Mouse (Mus musculus) neural tube, embryonic 15.5 days (tissue): ENCODE measurements at regions not wholly inside any gene's neighbourhood (a gene's known extent, or its start where the extent isn't known, plus 50 kb on each side); places are given as distances from the start of the nearest gene placed in this dataset.

Source experiments
- ATAC-seq: fragments of 200-750 bp; cut with Nextera tagmentation; 2 replicates; pipeline ENCODE4 v1.8.0; 2017; ENCODE audit warnings: mild to moderate bottlenecking, moderate TSS enrichment, moderate library complexity; ENCODE audit not compliant: low FRiP score
- H3K27ac ChIP-seq: fragments of 300-500 bp; sonication (generic); replicated peaks from 2 replicates; pipeline ENCODE4 v1.5.1; 2015; ENCODE audit warnings: mild to moderate bottlenecking, inconsistent platforms
- H3K27me3 ChIP-seq: fragments of 300-500 bp; sonication (generic); replicated peaks from 2 replicates; pipeline ENCODE4 v1.6.1; 2015; ENCODE audit warnings: inconsistent platforms
- H3K36me3 ChIP-seq: fragments of 300-500 bp; sonication (generic); 2 replicates; pipeline ENCODE4 v1.6.1; 2015; ENCODE audit warnings: inconsistent platforms
- H3K4me1 ChIP-seq: fragments of 300-500 bp; sonication (generic); 2 replicates; pipeline ENCODE4 v1.6.1; 2015; ENCODE audit warnings: inconsistent platforms
- H3K4me2 ChIP-seq: fragments of 300-500 bp; sonication (generic); 2 replicates; pipeline ENCODE4 v1.6.1; 2015; ENCODE audit warnings: inconsistent platforms, mild to moderate bottlenecking, moderate library complexity
- H3K4me3 ChIP-seq: fragments of 300-500 bp; sonication (generic); replicated peaks from 2 replicates; pipeline ENCODE4 v1.5.1; 2015; ENCODE audit warnings: mild to moderate bottlenecking, inconsistent platforms
- H3K9ac ChIP-seq: fragments of 300-500 bp; sonication (generic); replicated peaks from 2 replicates; pipeline ENCODE4 v1.6.1; 2015; ENCODE audit warnings: mild to moderate bottlenecking, inconsistent platforms
- H3K9me3 ChIP-seq: fragments of 300-500 bp; sonication (generic); replicated peaks from 2 replicates; pipeline ENCODE4 v1.6.1; 2016; ENCODE audit warnings: inconsistent platforms
- WGBS: fragments of 180-500 bp; shearing (Covaris S2); methylation state at CpG from one replicate; pipeline ENCODE4 v1.1.7; 2015; ENCODE audit warnings: mixed read lengths; 5-methylcytosine and 5-hydroxymethylcytosine counted together

DNA sequence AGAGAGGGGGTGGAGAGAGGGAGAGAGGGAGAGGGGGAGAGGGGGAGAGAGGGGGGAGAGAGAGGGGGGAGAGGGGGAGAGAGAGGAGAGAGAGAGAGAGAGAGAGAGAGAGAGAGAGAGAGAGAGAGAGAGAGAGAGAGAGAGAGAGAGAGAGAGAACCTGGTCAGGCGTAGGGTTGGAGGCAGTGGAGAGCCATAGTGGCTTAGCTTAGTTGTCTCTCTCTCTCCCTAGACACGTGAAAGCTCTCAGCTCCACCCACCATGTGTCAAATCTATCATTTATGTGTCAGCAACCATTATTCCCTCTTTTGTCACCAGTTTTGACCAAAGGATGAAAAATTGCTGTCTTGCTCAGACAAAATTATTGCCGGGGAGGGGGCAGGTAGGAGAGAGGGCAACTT lies 542.7 kb upstream of the Pou3f3 start:
- Histone ChIP-seq H3K27me3 (no peaks in the 10 kb centered on the region), H3K4me1 (no peaks in the 10 kb centered on the region), H3K9me3 (no peaks in the 10 kb centered on the region), H3K27ac (no peak overlapping the region), H3K4me3 (no peak overlapping the region), H3K4me2 (no peak overlapping the region), H3K36me3 (no peaks in the 10 kb centered on the region), H3K9ac (no peak overlapping the region)
- WGBS, result 55% methylated on average over 3 of the region's 3 CpGs
- no peak for ATAC-seq

DNA sequence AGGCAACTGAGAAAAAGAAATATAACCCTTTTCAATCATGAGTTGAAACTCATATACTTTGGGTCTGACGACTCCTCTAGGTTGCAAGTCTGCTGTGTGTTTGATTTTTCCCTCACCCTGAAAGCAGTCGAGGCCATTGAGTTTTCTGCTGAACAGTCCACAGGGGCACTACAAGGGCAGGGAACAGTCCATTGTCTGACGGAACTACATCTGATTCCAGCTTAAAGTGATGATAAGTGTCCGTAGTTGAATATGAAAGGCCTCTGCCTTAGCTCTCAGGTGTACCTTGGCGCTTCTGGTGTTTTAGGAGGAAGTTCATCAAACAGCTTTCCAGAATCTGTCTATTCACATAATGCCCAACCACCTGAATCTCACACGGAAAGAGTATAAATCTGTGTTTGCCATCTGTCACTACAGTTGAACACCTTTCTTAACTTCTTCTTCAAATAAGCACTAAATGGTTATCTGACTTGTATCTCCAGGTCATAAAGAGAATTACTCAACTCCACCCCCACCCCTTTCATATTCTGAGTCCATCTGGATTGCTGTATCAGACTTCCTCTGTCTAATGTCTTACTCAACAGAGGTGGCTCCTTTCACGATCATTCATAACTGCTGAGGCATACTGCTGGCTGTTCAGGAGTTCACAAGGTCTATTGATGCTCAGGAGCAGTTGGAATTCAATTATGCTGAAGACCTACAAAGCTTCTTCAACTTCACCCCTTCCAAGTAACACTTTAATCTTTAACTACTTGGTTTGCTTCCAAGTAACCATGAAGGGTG lies 527.6 kb upstream of the Pou3f3 start:
- H3K4me3 ChIP-seq, result no peak overlapping the region

DNA sequence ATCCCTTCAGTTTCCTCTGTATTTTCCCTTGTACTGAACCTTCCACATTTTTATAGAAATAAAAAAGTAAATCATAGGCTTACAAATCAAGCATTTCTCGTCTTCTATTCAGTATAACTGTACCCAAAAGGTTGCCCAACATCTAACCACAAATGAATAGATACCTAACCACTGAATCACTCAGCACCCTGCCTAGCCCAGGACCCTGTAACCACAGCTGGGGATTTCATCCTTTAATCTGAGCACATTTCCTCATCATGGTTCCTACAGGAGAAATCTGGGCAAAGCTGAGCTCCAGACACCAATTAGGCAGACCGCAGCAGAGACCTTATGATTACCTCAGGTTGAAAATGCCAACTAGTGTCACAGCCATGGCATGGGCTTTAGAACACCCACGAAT lies 526.1 kb upstream of the Pou3f3 start:
- no peak for ATAC-seq
- H3K27ac ChIP-seq, result no peak overlapping the region
- no peak overlapping the region for H3K9ac ChIP-seq
- no peaks in the 10 kb centered on the region for H3K36me3 ChIP-seq
- WGBS, result 85% methylated on average over 3 of the region's 3 CpGs
- no peaks in the 10 kb centered on the region for H3K9me3 ChIP-seq
- H3K27me3 ChIP-seq, result no peaks in the 10 kb centered on the region
- H3K4me1 ChIP-seq, result no peaks in the 10 kb centered on the region
- no peak overlapping the region for H3K4me2 ChIP-seq
- H3K4me3 ChIP-seq, result no peak overlapping the region

More for the DNA sequence above, 527.6 kb upstream of the Pou3f3 start:
- Histone ChIP-seq H3K27me3 (no peaks in the 10 kb centered on the region), H3K9me3 (no peaks in the 10 kb centered on the region), H3K4me2 (no peak overlapping the region), H3K4me1 (no peaks in the 10 kb centered on the region), H3K27ac (no peak overlapping the region), H3K9ac (no peak overlapping the region), H3K36me3 (no peaks in the 10 kb centered on the region)
- no peak for ATAC-seq
- 92% methylated on average over 7 of the region's 7 CpGs for WGBS

DNA sequence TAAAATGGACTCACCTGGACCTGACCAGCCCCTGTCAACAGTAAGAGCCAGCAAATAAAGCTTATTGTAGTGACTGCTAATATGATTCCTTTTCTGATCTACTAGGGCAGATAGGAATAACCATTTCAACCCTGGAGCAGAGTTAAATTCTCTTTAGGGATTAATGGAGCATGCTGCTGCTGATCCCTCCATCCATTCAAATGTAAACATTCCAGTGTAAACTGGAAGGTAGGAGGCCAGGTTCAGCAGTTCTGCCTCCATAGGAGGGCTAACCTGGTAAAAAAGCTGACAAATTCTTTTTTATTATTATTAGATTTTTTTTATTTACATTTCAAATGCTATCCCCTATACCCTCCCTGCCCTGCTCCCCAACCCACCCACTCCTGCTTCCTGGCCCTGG lies 509.3 kb upstream of the Pou3f3 start:
- Histone ChIP-seq H3K36me3 (no peaks in the 10 kb centered on the region), H3K27ac (no peak overlapping the region), H3K9me3 (no peaks in the 10 kb centered on the region), H3K9ac (no peak overlapping the region), H3K27me3 (no peaks in the 10 kb centered on the region), H3K4me3 (no peak overlapping the region), H3K4me1 (no peaks in the 10 kb centered on the region), H3K4me2 (no peak overlapping the region)
- no peak for ATAC-seq

DNA sequence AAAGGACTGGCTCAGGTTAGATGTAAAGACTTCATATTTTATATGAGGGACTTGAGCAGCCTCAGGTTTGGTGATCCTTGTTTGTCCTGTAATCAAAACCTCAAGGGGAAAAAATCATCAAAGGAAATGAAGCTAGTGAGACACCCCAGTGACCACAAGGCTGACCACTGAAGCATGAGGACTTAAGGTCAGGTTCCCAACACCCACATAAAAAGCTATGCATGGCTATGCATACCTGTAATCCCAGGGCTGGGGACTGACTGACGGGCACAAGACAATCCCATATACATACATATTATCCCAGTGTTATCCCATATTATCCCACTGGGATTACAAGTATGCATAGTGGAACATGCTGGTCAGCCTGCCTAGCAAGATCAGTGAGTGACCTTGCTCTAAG lies 467.5 kb upstream of the Pou3f3 start:
- no peaks in the 10 kb centered on the region for H3K36me3 ChIP-seq
- no peak overlapping the region for H3K9ac ChIP-seq
- H3K27ac ChIP-seq, result no peak overlapping the region
- H3K4me1 ChIP-seq, result 0 out of 2 replicates have a peak, but pooled peaks cover 4% of the 10 kb centered on the region
- H3K9me3 ChIP-seq, result no peaks in the 10 kb centered on the region
- WGBS, result 83% methylated on average over 1 of the region's 1 CpGs
- no peak overlapping the region for H3K4me2 ChIP-seq
- ATAC-seq, result no peak
- H3K4me3 ChIP-seq, result no peak overlapping the region
- H3K27me3 ChIP-seq, result no peaks in the 10 kb centered on the region

DNA sequence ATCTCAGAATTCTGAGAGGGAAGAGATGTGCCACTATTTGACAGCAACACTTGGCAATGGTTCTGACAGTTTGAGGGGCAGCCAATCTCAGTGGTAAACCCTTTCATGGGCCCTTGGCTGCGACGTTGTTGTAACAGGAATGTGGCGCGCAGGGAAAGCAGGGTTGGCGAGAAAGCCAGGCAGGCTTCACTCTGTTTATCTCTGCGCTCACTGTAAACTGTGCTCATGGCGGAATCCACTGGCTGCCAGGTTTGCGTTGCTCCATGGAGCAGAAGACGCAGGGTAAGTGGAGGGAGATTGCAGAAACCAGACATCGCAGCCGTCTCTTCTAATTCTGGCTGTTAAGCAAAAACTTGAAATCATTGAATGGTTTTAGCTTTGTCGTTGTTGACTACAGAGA lies 465.9 kb upstream of the Pou3f3 start:
- 60% methylated on average over 12 of the region's 12 CpGs for WGBS
- ATAC-seq, result peak; percentile 55; the same call in 1 of the 2 replicates
- H3K36me3 ChIP-seq, result no peaks in the 10 kb centered on the region
- H3K9ac ChIP-seq, result no peak overlapping the region
- peak overlapping the region; percentile 31 for H3K4me2 ChIP-seq
- H3K9me3 ChIP-seq, result no peaks in the 10 kb centered on the region
- H3K27me3 ChIP-seq, result no peaks in the 10 kb centered on the region
- H3K27ac ChIP-seq, result peak overlapping the region; percentile 37; the same call in 1 of the 2 replicates
- no peak overlapping the region for H3K4me3 ChIP-seq
- H3K4me1 ChIP-seq, result 0 out of 2 replicates have a peak, but pooled peaks cover 4% of the 10 kb centered on the region

DNA sequence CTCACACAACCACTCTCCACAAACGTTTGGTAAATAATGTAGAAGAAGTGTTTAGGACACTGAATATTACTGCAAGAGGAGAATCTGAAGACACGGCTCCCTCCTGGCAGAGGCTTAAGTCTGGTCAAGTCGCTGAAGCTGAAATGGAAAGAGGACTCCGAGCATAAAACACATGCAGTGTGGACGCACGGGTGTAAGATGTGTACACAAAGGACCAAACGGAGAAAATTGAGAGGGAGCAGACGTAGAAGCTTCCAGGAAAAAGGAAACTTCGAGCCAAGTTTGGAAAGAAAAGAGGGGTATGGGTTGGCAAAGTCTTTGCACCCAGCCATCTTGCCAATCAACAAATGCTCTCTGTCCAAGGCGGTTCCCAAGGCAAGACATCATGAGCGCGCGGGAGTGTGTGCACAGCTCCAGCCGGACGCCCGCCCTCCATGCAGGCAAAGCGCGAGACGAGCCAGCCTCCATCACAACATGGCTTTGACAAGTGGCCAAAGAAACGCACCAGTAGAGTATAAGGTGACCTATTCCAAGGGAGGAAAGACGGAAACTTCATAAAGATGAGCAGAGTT lies 465.0 kb upstream of the Pou3f3 start:
- WGBS, result 88% methylated on average over 21 of the region's 21 CpGs
- H3K27me3 ChIP-seq, result no peaks in the 10 kb centered on the region
- H3K4me1 ChIP-seq, result 0 out of 2 replicates have a peak, but pooled peaks cover 4% of the 10 kb centered on the region
- no peak overlapping the region for H3K27ac ChIP-seq
- H3K4me2 ChIP-seq, result 0 out of 2 replicates have a peak overlapping the region, but pooled peaks have one; percentile 8
- H3K4me3 ChIP-seq, result no peak overlapping the region
- ATAC-seq, result peak; percentile 49; the same call in 1 of the 2 replicates
- H3K9me3 ChIP-seq, result no peaks in the 10 kb centered on the region
- no peaks in the 10 kb centered on the region for H3K36me3 ChIP-seq
- no peak overlapping the region for H3K9ac ChIP-seq

DNA sequence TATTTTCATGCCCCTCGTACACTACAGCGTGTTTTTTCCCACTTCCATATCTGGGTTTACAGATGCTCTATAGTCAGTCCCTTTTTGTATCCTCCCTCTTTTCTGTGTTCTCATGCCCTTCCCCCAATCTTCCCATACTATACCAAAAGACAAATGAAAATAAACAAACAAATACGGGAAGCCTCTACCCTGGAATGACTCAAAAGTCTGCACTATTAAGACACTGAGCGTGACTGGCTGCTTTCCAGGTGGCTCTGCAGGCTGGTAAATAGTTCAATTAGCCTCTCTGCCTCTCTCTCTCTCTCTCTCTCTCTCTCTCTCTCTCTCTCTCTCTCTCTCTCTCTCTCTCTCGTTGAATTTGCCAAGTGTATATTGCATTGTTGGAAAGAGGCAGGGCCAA lies 464.5 kb upstream of the Pou3f3 start:
- H3K36me3 ChIP-seq, result no peaks in the 10 kb centered on the region
- 50% methylated on average over 5 of the region's 5 CpGs for WGBS
- no peak overlapping the region for H3K27ac ChIP-seq
- no peaks in the 10 kb centered on the region for H3K9me3 ChIP-seq
- 0 out of 2 replicates have a peak, but pooled peaks cover 4% of the 10 kb centered on the region for H3K4me1 ChIP-seq
- ATAC-seq, result no peak
- H3K27me3 ChIP-seq, result no peaks in the 10 kb centered on the region
- H3K9ac ChIP-seq, result no peak overlapping the region
- no peak overlapping the region for H3K4me3 ChIP-seq
- 0 out of 2 replicates have a peak overlapping the region, but pooled peaks have one; percentile 8 for H3K4me2 ChIP-seq

DNA sequence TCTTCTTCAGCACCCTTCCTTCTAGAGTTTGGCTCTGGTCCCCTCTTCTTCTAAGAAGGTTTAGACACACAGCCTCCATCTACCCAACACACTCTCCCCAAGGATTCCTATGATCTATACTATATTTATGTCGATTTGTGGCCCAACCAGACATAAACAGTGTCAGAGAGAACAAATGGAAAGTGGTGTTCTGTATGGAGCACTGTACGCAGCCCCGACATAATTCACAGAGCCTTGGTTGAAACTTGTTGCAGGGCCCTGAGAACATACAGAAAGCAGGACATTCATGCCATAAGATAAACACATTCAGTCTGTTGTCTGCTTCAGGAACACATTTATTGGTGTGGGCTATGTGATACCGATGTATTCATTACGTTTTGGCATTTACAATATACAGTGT lies 463.7 kb upstream of the Pou3f3 start:
- Histone ChIP-seq H3K4me2 (no peak overlapping the region), H3K27ac (no peak overlapping the region), H3K4me3 (no peak overlapping the region), H3K9me3 (no peaks in the 10 kb centered on the region), H3K9ac (no peak overlapping the region), H3K4me1 (0 out of 2 replicates have a peak, but pooled peaks cover 4% of the 10 kb centered on the region), H3K27me3 (no peaks in the 10 kb centered on the region), H3K36me3 (no peaks in the 10 kb centered on the region)
- ATAC-seq, result no peak
- 85% methylated on average over 5 of the region's 5 CpGs for whole genome bisulfite sequencing

DNA sequence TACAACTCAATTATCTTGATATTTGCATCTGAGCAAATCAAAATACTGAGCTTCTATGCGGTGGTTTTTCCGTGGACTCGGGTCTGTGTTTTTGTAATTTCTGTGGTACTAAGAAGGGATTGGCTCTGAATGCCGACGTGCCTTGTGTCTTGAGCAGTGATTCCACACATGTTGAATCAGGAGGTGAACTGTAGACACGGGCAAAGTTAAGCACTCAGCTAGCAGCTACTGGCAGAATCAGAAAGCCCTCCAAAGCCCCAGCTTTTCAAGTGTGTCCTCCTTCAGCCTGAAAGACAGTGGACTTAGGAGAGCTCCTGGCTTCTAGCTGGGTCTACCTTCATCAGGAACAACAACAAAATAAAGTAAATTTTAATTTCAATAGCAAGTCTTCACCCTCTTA lies 462.9 kb upstream of the Pou3f3 start:
- Histone ChIP-seq H3K4me3 (no peak overlapping the region), H3K4me2 (no peak overlapping the region), H3K9me3 (no peaks in the 10 kb centered on the region), H3K9ac (no peak overlapping the region), H3K27me3 (no peaks in the 10 kb centered on the region), H3K36me3 (no peaks in the 10 kb centered on the region), H3K27ac (no peak overlapping the region), H3K4me1 (0 out of 2 replicates have a peak, but pooled peaks cover 4% of the 10 kb centered on the region)
- no peak for ATAC-seq
- 80% methylated on average over 6 of the region's 6 CpGs for WGBS

DNA sequence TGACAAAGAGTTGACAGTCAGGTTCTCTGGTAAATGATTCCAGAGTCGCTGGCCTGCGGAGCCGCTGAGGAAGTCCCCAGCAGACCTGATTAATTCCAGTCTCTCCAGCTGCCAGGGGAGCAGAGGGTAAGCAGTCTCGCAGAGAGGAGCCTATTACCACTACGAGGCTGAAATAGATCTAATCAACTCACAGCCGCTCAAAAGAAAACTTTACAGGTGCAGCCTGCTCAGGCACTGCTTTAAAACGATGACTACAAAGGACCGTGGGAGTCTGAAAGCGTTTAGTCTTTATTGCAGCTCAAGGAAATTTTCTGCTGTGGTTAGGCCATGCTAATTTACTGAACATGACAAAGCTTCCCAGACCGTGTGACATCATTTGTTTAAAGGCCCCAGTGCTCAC lies 462.3 kb upstream of the Pou3f3 start:
- peak; percentile 54; the same call in 1 of the 2 replicates for ATAC-seq
- H3K4me1 ChIP-seq, result 0 out of 2 replicates have a peak, but pooled peaks cover 4% of the 10 kb centered on the region
- H3K4me2 ChIP-seq, result no peak overlapping the region
- H3K9ac ChIP-seq, result no peak overlapping the region
- no peak overlapping the region for H3K4me3 ChIP-seq
- H3K36me3 ChIP-seq, result no peaks in the 10 kb centered on the region
- no peak overlapping the region for H3K27ac ChIP-seq
- H3K27me3 ChIP-seq, result no peaks in the 10 kb centered on the region
- 6% methylated on average over 10 of the region's 10 CpGs for WGBS
- H3K9me3 ChIP-seq, result no peaks in the 10 kb centered on the region

DNA sequence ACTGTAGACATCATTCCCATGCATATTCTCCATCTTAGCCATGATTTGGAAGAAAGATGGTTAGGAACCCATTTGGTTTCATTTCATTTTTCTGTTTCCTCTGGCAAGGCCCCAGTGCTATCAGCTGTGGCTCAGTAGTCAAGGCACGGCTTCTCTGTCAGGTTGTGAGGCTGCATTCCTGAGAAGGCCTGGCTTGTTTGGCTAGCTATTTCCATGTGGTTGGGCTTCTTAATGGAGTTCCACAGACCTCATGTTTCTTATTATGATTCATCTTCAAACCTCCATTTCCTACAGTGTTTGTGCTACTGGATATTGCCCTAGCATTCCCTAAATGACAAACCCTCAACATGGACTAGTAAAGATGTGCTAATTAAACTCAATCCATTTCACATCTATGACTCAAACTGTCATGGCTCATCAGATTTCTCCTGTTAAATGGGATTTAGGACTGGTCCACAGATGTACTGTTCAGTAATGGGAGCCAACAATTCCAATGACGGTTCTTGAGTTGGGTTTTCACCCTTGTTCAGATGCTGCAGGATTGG lies 459.0 kb upstream of the Pou3f3 start:
- Histone ChIP-seq H3K4me3 (no peak overlapping the region), H3K4me1 (no peaks in the 10 kb centered on the region), H3K27me3 (no peaks in the 10 kb centered on the region), H3K27ac (no peak overlapping the region), H3K36me3 (no peaks in the 10 kb centered on the region), H3K9me3 (no peaks in the 10 kb centered on the region), H3K9ac (no peak overlapping the region), H3K4me2 (no peak overlapping the region)
- WGBS, result 91% methylated on average over 2 of the region's 2 CpGs
- ATAC-seq, result no peak
